Mouse (Mus musculus) stomach, postnatal 0 days (tissue): ENCODE measurements around the gene Mrc1.

Experiments used
- CTCF ChIP-seq: IDR thresholded peaks from 2 replicates; pipeline ENCODE4 v1.5.1; 2016; ENCODE audit warnings: antibody characterized with exemption, low read depth, mild to moderate bottlenecking, moderate library complexity
- EP300 ChIP-seq: optimal IDR thresholded peaks from 2 replicates; pipeline ENCODE3; 2016; ENCODE audit warnings: antibody characterized with exemption

GRCm38 (mm10) chr2:14210731-14211130 is 18.5 kb upstream of the Mrc1 start:
- no peak for TF ChIP-seq CTCF
- no peak for TF ChIP-seq EP300
